Mouse (Mus musculus): ENCODE data around the gene Epha4. TPM values are rescaled to one million over a fixed set of nuclear protein-coding genes. Genes with fewer than 3 reads are reported as not detected.

Epha4 gene
- polyA plus RNA-seq, 1 experiment: 5.2 TPM

- DNase-seq: no peak
- Histone ChIP-seq H3K36me3 (ENCODE audit: control insufficient read depth, insufficient read depth, low read length) (no peaks in the 10 kb centered on the region), H3K27me3 (replicated peaks; ENCODE audit: control insufficient read depth, insufficient read depth, low read length) (no peaks in the 10 kb centered on the region), H3K27ac (ENCODE audit: insufficient read depth, low read depth, low read length) (no peak overlapping the region), H3K4me3 (ENCODE audit: insufficient read depth, low read depth, low read length) (no peak overlapping the region), H3K4me1 (ENCODE audit: control insufficient read depth, insufficient read depth, low read length) (peaks cover 5% of the 10 kb centered on the region; the same call in 1 of the 2 replicates)
- TF ChIP-seq POLR2A (IDR thresholded peaks at IDR 0.05; ENCODE audit: low read depth, low read length) (no peak), CTCF (conservative IDR thresholded peaks at IDR 0.05; ENCODE audit: insufficient read depth, insufficient read length, low read depth, low read length) (no peak)
- 70% methylated on average over 5 of the region's 5 CpGs for WGBS
Measured at GRCm38 (mm10) chr1:77471037-77471436, 43.9 kb downstream of the Epha4 start.

GRCm38 (mm10) chr1:77468717-77469314, 46.1 kb downstream of the Epha4 start:
- no peak overlapping the region for H3K4me3 ChIP-seq (ENCODE audit: insufficient read depth, low read depth, low read length)
- 68% methylated on average over 5 of the region's 5 CpGs for WGBS
- DNase-seq: no peak
- TF ChIP-seq POLR2A (IDR thresholded peaks at IDR 0.05; ENCODE audit: low read depth, low read length) (no peak), CTCF (conservative IDR thresholded peaks at IDR 0.05; ENCODE audit: insufficient read depth, insufficient read length, low read depth, low read length) (no peak)
- no peaks in the 10 kb centered on the region for H3K27me3 ChIP-seq (replicated peaks; ENCODE audit: control insufficient read depth, insufficient read depth, low read length)
- H3K27ac ChIP-seq (ENCODE audit: insufficient read depth, low read depth, low read length): no peak overlapping the region
- no peaks in the 10 kb centered on the region for H3K36me3 ChIP-seq (ENCODE audit: control insufficient read depth, insufficient read depth, low read length)
- H3K4me1 ChIP-seq (ENCODE audit: control insufficient read depth, insufficient read depth, low read length): peaks cover 5% of the 10 kb centered on the region; the same call in 1 of the 2 replicates

- no peak for DNase-seq
- Histone ChIP-seq H3K4me3 (ENCODE audit: insufficient read depth, low read depth, low read length) (no peak overlapping the region), H3K4me1 (ENCODE audit: control insufficient read depth, insufficient read depth, low read length) (no peaks in the 10 kb centered on the region), H3K27me3 (replicated peaks; ENCODE audit: control insufficient read depth, insufficient read depth, low read length) (no peaks in the 10 kb centered on the region), H3K36me3 (ENCODE audit: control insufficient read depth, insufficient read depth, low read length) (no peaks in the 10 kb centered on the region), H3K27ac (ENCODE audit: insufficient read depth, low read depth, low read length) (no peak overlapping the region)
- WGBS: 49% methylated on average over 4 of the region's 4 CpGs
- TF ChIP-seq POLR2A (IDR thresholded peaks at IDR 0.05; ENCODE audit: low read depth, low read length) (no peak), CTCF (conservative IDR thresholded peaks at IDR 0.05; ENCODE audit: insufficient read depth, insufficient read length, low read depth, low read length) (no peak)
Measured at GRCm38 (mm10) chr1:77465524-77465923, 49.4 kb downstream of the Epha4 start.

- H3K27ac ChIP-seq (ENCODE audit: insufficient read depth, low read depth, low read length): no peak overlapping the region
- DNase-seq: no peak
- no peaks in the 10 kb centered on the region for H3K4me1 ChIP-seq (ENCODE audit: control insufficient read depth, insufficient read depth, low read length)
- TF ChIP-seq POLR2A (IDR thresholded peaks at IDR 0.05; ENCODE audit: low read depth, low read length) (no peak), CTCF (conservative IDR thresholded peaks at IDR 0.05; ENCODE audit: insufficient read depth, insufficient read length, low read depth, low read length) (no peak)
- H3K4me3 ChIP-seq (ENCODE audit: insufficient read depth, low read depth, low read length): no peak overlapping the region
- 72% methylated on average over 1 of the region's 1 CpGs for WGBS
- H3K27me3 ChIP-seq (replicated peaks; ENCODE audit: control insufficient read depth, insufficient read depth, low read length): no peaks in the 10 kb centered on the region
- no peaks in the 10 kb centered on the region for H3K36me3 ChIP-seq (ENCODE audit: control insufficient read depth, insufficient read depth, low read length)
Measured at GRCm38 (mm10) chr1:77464108-77464507, 50.8 kb downstream of the Epha4 start.

- no peaks in the 10 kb centered on the region for H3K36me3 ChIP-seq (ENCODE audit: control insufficient read depth, insufficient read depth, low read length)
- DNase-seq: peak; percentile 50
- WGBS: 60% methylated on average over 3 of the region's 3 CpGs
- no peak overlapping the region for H3K4me3 ChIP-seq (ENCODE audit: insufficient read depth, low read depth, low read length)
- H3K4me1 ChIP-seq (ENCODE audit: control insufficient read depth, insufficient read depth, low read length): no peaks in the 10 kb centered on the region
- TF ChIP-seq POLR2A (IDR thresholded peaks at IDR 0.05; ENCODE audit: low read depth, low read length) (no peak), CTCF (conservative IDR thresholded peaks at IDR 0.05; ENCODE audit: insufficient read depth, insufficient read length, low read depth, low read length) (no peak)
- no peaks in the 10 kb centered on the region for H3K27me3 ChIP-seq (replicated peaks; ENCODE audit: control insufficient read depth, insufficient read depth, low read length)
- H3K27ac ChIP-seq (ENCODE audit: insufficient read depth, low read depth, low read length): peak overlapping the region; percentile 69
Measured at GRCm38 (mm10) chr1:77461877-77462615, 52.8 kb downstream of the Epha4 start.

GRCm38 (mm10) chr1:77460831-77461629, 53.9 kb downstream of the Epha4 start:
- TF ChIP-seq POLR2A (IDR thresholded peaks at IDR 0.05; ENCODE audit: low read depth, low read length) (no peak), CTCF (conservative IDR thresholded peaks at IDR 0.05; ENCODE audit: insufficient read depth, insufficient read length, low read depth, low read length) (no peak)
- no peaks in the 10 kb centered on the region for H3K36me3 ChIP-seq (ENCODE audit: control insufficient read depth, insufficient read depth, low read length)
- H3K4me1 ChIP-seq (ENCODE audit: control insufficient read depth, insufficient read depth, low read length): no peaks in the 10 kb centered on the region
- no peaks in the 10 kb centered on the region for H3K27me3 ChIP-seq (replicated peaks; ENCODE audit: control insufficient read depth, insufficient read depth, low read length)
- WGBS: 57% methylated on average over 11 of the region's 11 CpGs
- peak overlapping the region; percentile 69 for H3K27ac ChIP-seq (ENCODE audit: insufficient read depth, low read depth, low read length)
- peak; percentile 22 for DNase-seq
- no peak overlapping the region for H3K4me3 ChIP-seq (ENCODE audit: insufficient read depth, low read depth, low read length)
